Mouse (Mus musculus): ENCODE data around the gene Dlgap4. TPM values are rescaled to one million over a fixed set of nuclear protein-coding genes. Genes with fewer than 3 reads are reported as not detected.

Dlgap4 gene
- polyA plus RNA-seq, 1 experiment = 40.7 TPM

DNA sequence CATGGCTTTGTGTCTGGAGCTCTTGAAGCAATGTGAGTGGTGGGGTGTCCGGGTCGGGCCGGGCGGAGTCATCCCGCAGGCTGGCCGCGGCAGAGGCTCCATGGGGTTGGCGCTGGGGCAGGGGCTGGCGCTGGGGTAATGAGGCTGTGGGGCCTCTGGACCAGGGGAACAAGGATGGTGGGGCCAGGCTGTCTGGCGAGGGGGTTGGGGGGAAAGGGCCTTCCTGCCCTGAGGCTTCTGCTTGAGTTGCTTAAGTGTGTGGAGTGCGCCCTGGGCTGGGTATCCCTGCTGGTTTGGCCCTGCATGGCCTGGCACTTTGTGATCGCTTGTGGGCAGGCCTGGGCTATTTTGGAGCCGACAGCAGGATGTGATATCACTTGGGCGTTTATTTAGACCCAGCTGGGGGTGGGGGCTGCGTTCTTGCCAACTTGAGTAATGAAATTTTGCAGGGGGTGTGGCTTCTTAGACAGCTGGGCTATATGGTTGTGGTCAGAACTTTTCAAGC lies 108.6 kb downstream of the Dlgap4 start:
- Histone ChIP-seq H3K79me3 (ENCODE audit: low read depth) (peaks cover 50% of the 10 kb centered on the region), H3K79me2 (ENCODE audit: control insufficient read depth, insufficient read depth) (peaks cover 61% of the 10 kb centered on the region), H3K36me3 (ENCODE audit: control insufficient read depth, insufficient read depth) (no peaks in the 10 kb centered on the region), H3K27me3 (ENCODE audit: control insufficient read depth, insufficient read depth, insufficient read length) (no peaks in the 10 kb centered on the region), H3ac (ENCODE audit: control insufficient read depth, insufficient read length, low read depth) (peak overlapping the region; percentile 80), H3K4me3 (ENCODE audit: insufficient read depth, poor library complexity, severe bottlenecking) (peak overlapping the region; percentile 90)
- TF ChIP-seq USF1 (IDR thresholded peaks at IDR 0.05; ENCODE audit: low read depth) (no peak), MYOD1 (IDR thresholded peaks at IDR 0.05; ENCODE audit: control insufficient read depth, insufficient read length, low read depth) (peak; percentile 39), MAX (IDR thresholded peaks at IDR 0.05) (peak; percentile 28), MYOG (IDR thresholded peaks at IDR 0.05; ENCODE audit: control insufficient read depth, extremely low read depth, insufficient read length) (no peak), CEBPB (IDR thresholded peaks at IDR 0.05; ENCODE audit: low read depth) (no peak), FOSL1 (IDR thresholded peaks at IDR 0.05; ENCODE audit: insufficient read depth, low read length, poor library complexity, severe bottlenecking) (no peak), CTCF (IDR thresholded peaks at IDR 0.05; ENCODE audit: control insufficient read depth, insufficient read depth, insufficient read length) (peak; percentile 3)

DNA sequence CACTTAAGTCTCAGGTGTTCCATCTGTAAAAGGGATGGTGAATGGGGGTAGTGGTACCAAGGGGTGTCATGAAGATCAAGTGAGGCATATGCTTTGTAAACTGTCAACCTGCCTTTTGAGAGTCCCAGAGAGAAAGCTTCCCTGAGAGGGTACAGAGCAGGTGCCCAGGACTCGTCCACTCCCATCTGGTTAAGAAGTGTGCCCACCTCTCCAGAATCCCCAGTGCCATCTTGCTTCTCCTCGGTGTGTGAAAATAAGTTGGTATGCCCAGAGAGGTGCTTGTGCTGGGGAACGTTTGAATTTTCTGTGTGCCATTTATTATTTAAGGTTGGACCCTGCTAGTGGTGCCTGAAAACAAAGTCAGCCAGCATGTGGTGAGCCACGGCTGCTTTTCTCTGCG lies 109.2 kb downstream of the Dlgap4 start:
- Histone ChIP-seq H3K79me3 (ENCODE audit: low read depth) (peaks cover 53% of the 10 kb centered on the region), H3K27me3 (ENCODE audit: control insufficient read depth, insufficient read depth, insufficient read length) (no peaks in the 10 kb centered on the region), H3K36me3 (ENCODE audit: control insufficient read depth, insufficient read depth) (no peaks in the 10 kb centered on the region), H3K4me3 (ENCODE audit: insufficient read depth, poor library complexity, severe bottlenecking) (no peak overlapping the region), H3K79me2 (ENCODE audit: control insufficient read depth, insufficient read depth) (peaks cover 67% of the 10 kb centered on the region), H3ac (ENCODE audit: control insufficient read depth, insufficient read length, low read depth) (no peak overlapping the region)
- TF ChIP-seq CTCF (IDR thresholded peaks at IDR 0.05; ENCODE audit: control insufficient read depth, insufficient read depth, insufficient read length) = no peak
- TF ChIP-seq MYOD1 (IDR thresholded peaks at IDR 0.05; ENCODE audit: control insufficient read depth, insufficient read length, low read depth) = no peak
- no peak for TF ChIP-seq MYOG (IDR thresholded peaks at IDR 0.05; ENCODE audit: control insufficient read depth, extremely low read depth, insufficient read length)

DNA sequence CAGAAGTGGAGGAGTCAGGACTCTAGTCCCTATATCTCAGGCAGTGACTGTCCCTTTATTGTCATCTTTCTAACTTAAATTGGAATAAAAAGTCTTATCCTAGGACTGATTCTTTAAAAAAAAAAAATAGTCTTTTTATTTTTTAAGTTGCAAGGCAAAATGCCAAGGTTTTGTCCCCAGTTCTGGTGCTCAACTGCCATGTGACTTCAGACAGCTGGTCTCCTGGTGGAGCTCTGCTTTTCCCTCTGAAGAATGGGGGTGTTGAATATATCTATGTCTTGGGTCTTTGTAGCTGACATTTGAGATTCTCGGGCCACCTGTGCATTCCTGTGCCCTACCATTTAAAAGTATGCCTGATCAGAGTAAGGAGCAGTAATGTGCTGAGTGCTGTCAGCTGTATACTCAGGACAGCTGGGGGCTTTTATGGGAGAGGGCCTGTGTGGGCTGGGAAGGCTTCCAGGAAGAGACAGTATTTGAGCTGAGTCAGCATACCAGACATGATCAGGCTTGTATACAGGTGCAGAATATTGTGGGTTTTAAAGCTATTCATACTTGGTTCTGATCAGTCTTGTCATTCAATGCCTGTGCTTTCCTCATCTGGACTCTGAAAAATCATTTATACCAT lies 110.5 kb downstream of the Dlgap4 start:
- H3ac ChIP-seq (ENCODE audit: control insufficient read depth, insufficient read length, low read depth) = no peak overlapping the region
- peaks cover 80% of the 10 kb centered on the region for H3K79me2 ChIP-seq (ENCODE audit: control insufficient read depth, insufficient read depth)
- H3K36me3 ChIP-seq (ENCODE audit: control insufficient read depth, insufficient read depth) = no peaks in the 10 kb centered on the region
- TF ChIP-seq MYOG (IDR thresholded peaks at IDR 0.05; ENCODE audit: control insufficient read depth, extremely low read depth, insufficient read length) (no peak), USF1 (IDR thresholded peaks at IDR 0.05; ENCODE audit: low read depth) (peak; percentile 1)
- no peaks in the 10 kb centered on the region for H3K27me3 ChIP-seq (ENCODE audit: control insufficient read depth, insufficient read depth, insufficient read length)
- peaks cover 65% of the 10 kb centered on the region for H3K79me3 ChIP-seq (ENCODE audit: low read depth)
- no peak overlapping the region for H3K4me3 ChIP-seq (ENCODE audit: insufficient read depth, poor library complexity, severe bottlenecking)

DNA sequence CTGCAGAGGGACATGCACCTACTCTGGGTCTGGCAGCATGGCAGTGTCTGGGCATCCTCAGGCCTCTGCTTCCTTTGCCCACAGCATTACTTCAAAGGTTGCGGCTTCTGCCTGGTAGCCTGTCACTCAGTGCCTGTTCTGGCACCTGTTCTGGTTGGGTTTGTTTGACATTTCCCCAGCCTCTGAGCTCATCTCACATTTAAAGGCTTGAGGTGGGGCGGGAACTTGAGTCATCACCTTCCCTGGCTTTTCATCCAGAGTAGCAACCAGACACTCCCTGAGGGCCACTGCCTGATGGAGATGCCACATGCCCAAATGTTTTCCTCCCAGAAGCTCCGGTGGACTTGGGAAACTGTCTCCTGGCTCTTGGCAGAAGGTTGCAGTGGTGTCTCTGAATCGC lies 111.4 kb downstream of the Dlgap4 start:
- TF ChIP-seq USF1 (IDR thresholded peaks at IDR 0.05; ENCODE audit: low read depth) (peak; percentile 27), CTCF (IDR thresholded peaks at IDR 0.05; ENCODE audit: control insufficient read depth, insufficient read depth, insufficient read length) (no peak), FOSL1 (IDR thresholded peaks at IDR 0.05; ENCODE audit: insufficient read depth, low read length, poor library complexity, severe bottlenecking) (no peak), CEBPB (IDR thresholded peaks at IDR 0.05; ENCODE audit: low read depth) (no peak), MYOG (IDR thresholded peaks at IDR 0.05; ENCODE audit: control insufficient read depth, extremely low read depth, insufficient read length) (no peak), MYOD1 (IDR thresholded peaks at IDR 0.05; ENCODE audit: control insufficient read depth, insufficient read length, low read depth) (peak; percentile 93), MAX (IDR thresholded peaks at IDR 0.05) (peak; percentile 47)
- Histone ChIP-seq H3K79me2 (ENCODE audit: control insufficient read depth, insufficient read depth) (peaks cover 88% of the 10 kb centered on the region), H3K27me3 (ENCODE audit: control insufficient read depth, insufficient read depth, insufficient read length) (no peaks in the 10 kb centered on the region), H3K79me3 (ENCODE audit: low read depth) (peaks cover 67% of the 10 kb centered on the region), H3ac (ENCODE audit: control insufficient read depth, insufficient read length, low read depth) (no peak overlapping the region), H3K4me3 (ENCODE audit: insufficient read depth, poor library complexity, severe bottlenecking) (no peak overlapping the region), H3K36me3 (ENCODE audit: control insufficient read depth, insufficient read depth) (peaks cover 4% of the 10 kb centered on the region)

DNA sequence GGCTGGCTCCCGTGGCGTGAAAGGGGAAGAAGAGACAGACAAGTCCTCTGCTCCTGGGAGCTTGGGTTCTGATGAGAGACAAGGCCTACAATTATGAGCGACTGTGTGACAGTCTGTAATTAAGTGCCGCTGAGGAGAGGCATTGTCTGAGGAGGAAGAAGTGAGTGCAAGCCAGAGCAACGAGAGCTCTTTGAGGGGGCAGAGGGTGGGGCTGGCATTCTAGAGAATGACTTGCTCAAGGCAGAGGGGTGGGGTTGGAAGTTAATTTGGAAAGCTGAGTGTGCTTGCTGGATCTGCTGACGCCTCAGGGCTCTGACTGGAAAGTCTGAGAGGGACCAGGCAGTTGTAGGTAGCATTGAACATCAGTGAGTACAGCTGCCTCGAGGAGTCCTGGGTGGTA lies 112.8 kb downstream of the Dlgap4 start:
- peaks cover 100% of the 10 kb centered on the region for H3K79me2 ChIP-seq (ENCODE audit: control insufficient read depth, insufficient read depth)
- no peaks in the 10 kb centered on the region for H3K27me3 ChIP-seq (ENCODE audit: control insufficient read depth, insufficient read depth, insufficient read length)
- H3K79me3 ChIP-seq (ENCODE audit: low read depth) = peaks cover 71% of the 10 kb centered on the region
- H3K36me3 ChIP-seq (ENCODE audit: control insufficient read depth, insufficient read depth) = peaks cover 4% of the 10 kb centered on the region
- TF ChIP-seq MAX (IDR thresholded peaks at IDR 0.05) = no peak
- TF ChIP-seq CTCF (IDR thresholded peaks at IDR 0.05; ENCODE audit: control insufficient read depth, insufficient read depth, insufficient read length) = no peak
- TF ChIP-seq FOSL1 (IDR thresholded peaks at IDR 0.05; ENCODE audit: insufficient read depth, low read length, poor library complexity, severe bottlenecking) = no peak
- no peak for TF ChIP-seq MYOD1 (IDR thresholded peaks at IDR 0.05; ENCODE audit: control insufficient read depth, insufficient read length, low read depth)
- TF ChIP-seq USF1 (IDR thresholded peaks at IDR 0.05; ENCODE audit: low read depth) = no peak
- no peak for TF ChIP-seq CEBPB (IDR thresholded peaks at IDR 0.05; ENCODE audit: low read depth)
- no peak for TF ChIP-seq MYOG (IDR thresholded peaks at IDR 0.05; ENCODE audit: control insufficient read depth, extremely low read depth, insufficient read length)
- no peak overlapping the region for H3ac ChIP-seq (ENCODE audit: control insufficient read depth, insufficient read length, low read depth)
- H3K4me3 ChIP-seq (ENCODE audit: insufficient read depth, poor library complexity, severe bottlenecking) = no peak overlapping the region

DNA sequence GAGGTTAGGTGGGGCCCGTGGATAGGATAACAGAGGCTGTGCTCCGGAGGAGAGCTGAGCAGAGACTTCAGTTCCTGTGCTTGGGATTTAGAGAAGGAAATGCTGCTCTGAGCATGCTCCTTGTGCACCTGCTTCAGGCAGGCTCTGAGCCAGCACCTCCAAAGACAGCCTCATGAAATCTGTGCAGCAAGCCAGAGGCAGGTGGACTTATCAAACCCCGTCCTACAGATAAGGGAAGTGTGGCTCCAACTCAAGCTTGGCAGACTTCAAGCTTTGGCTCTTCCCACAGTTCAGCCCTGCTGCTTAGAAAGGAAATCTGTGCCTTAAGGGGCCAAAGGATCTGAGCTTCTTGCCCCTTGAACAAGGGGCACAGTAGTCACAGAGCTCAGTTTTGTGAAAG lies 113.4 kb downstream of the Dlgap4 start:
- H3K27me3 ChIP-seq (ENCODE audit: control insufficient read depth, insufficient read depth, insufficient read length) = no peaks in the 10 kb centered on the region
- TF ChIP-seq MAX (IDR thresholded peaks at IDR 0.05) (no peak), MYOG (IDR thresholded peaks at IDR 0.05; ENCODE audit: control insufficient read depth, extremely low read depth, insufficient read length) (no peak), FOSL1 (IDR thresholded peaks at IDR 0.05; ENCODE audit: insufficient read depth, low read length, poor library complexity, severe bottlenecking) (no peak), USF1 (IDR thresholded peaks at IDR 0.05; ENCODE audit: low read depth) (no peak), CEBPB (IDR thresholded peaks at IDR 0.05; ENCODE audit: low read depth) (no peak), MYOD1 (IDR thresholded peaks at IDR 0.05; ENCODE audit: control insufficient read depth, insufficient read length, low read depth) (no peak), CTCF (IDR thresholded peaks at IDR 0.05; ENCODE audit: control insufficient read depth, insufficient read depth, insufficient read length) (no peak)
- no peak overlapping the region for H3K4me3 ChIP-seq (ENCODE audit: insufficient read depth, poor library complexity, severe bottlenecking)
- H3K36me3 ChIP-seq (ENCODE audit: control insufficient read depth, insufficient read depth) = peaks cover 4% of the 10 kb centered on the region
- peaks cover 100% of the 10 kb centered on the region for H3K79me2 ChIP-seq (ENCODE audit: control insufficient read depth, insufficient read depth)
- peaks cover 70% of the 10 kb centered on the region for H3K79me3 ChIP-seq (ENCODE audit: low read depth)
- no peak overlapping the region for H3ac ChIP-seq (ENCODE audit: control insufficient read depth, insufficient read length, low read depth)
